Mouse (Mus musculus) heart, embryonic 10.5 days (tissue): ENCODE measurements at regions not wholly inside any gene's neighbourhood (a gene's known extent, or its start where the extent isn't known, plus 50 kb on each side); places are given as distances from the start of the nearest gene placed in this dataset.

Experiments
- DNase-seq: peaks from one replicate; pipeline ENCODE4 v3.0.0-alpha.2; 2017; ENCODE audit warnings: low spot score
- H3K27ac ChIP-seq: fragments of 300-500 bp; sonication (generic); 2 replicates; pipeline ENCODE4 v1.5.1; 2016; ENCODE audit warnings: mild to moderate bottlenecking
- H3K27me3 ChIP-seq: fragments of 300-500 bp; sonication (generic); 2 replicates; pipeline ENCODE4 v1.6.1; 2016; ENCODE audit warnings: mild to moderate bottlenecking; ENCODE audit not compliant: poor library complexity, insufficient read depth, severe bottlenecking
- H3K36me3 ChIP-seq: fragments of 300-500 bp; sonication (generic); 2 replicates; pipeline ENCODE4 v1.6.1; 2016; ENCODE audit warnings: mild to moderate bottlenecking, moderate library complexity
- H3K4me1 ChIP-seq: fragments of 300-500 bp; sonication (generic); 2 replicates; pipeline ENCODE4 v1.6.1; 2016; ENCODE audit warnings: mild to moderate bottlenecking
- H3K4me3 ChIP-seq: fragments of 300-500 bp; sonication (generic); 2 replicates; pipeline ENCODE4 v1.5.1; 2016; ENCODE audit warnings: mild to moderate bottlenecking, moderate library complexity
- H3K9me3 ChIP-seq: fragments of 300-500 bp; sonication (generic); 2 replicates; pipeline ENCODE4 v1.6.1; 2016; ENCODE audit warnings: mild to moderate bottlenecking, moderate library complexity
- WGBS: fragments of 180-500 bp; shearing (Covaris S2); methylation state at CpG from one replicate; pipeline ENCODE4 v1.1.7; 2016; 5-methylcytosine and 5-hydroxymethylcytosine counted together

GRCm38 (mm10) chr13:44147841-44148240 is 363.3 kb downstream of the Cd83 start:
- no peaks in the 10 kb centered on the region for H3K36me3 ChIP-seq
- H3K4me3 ChIP-seq: no peak overlapping the region
- DNase-seq: no peak
- H3K4me1 ChIP-seq: 0 out of 2 replicates have a peak, but pooled peaks cover 1% of the 10 kb centered on the region
- 0 out of 2 replicates have a peak, but pooled peaks cover 8% of the 10 kb centered on the region for H3K27me3 ChIP-seq
- 0 out of 2 replicates have a peak, but pooled peaks cover 5% of the 10 kb centered on the region for H3K9me3 ChIP-seq
- no peak overlapping the region for H3K27ac ChIP-seq
- 75% methylated on average over 5 of the region's 5 CpGs for WGBS

- Histone ChIP-seq H3K4me3 (no peak overlapping the region), H3K36me3 (no peaks in the 10 kb centered on the region), H3K9me3 (peaks cover 7% of the 10 kb centered on the region; the same call in 1 of the 2 replicates), H3K27me3 (0 out of 2 replicates have a peak, but pooled peaks cover 8% of the 10 kb centered on the region), H3K4me1 (0 out of 2 replicates have a peak, but pooled peaks cover 6% of the 10 kb centered on the region), H3K27ac (no peak overlapping the region)
- DNase-seq: no peak
- 78% methylated on average over 3 of the region's 3 CpGs for WGBS
These were observed 364.9 kb downstream of the Cd83 start for GRCm38 (mm10) chr13:44149499-44149898.

- WGBS: 74% methylated on average over 6 of the region's 6 CpGs
- Histone ChIP-seq H3K27ac (no peak overlapping the region), H3K4me1 (0 out of 2 replicates have a peak, but pooled peaks cover 6% of the 10 kb centered on the region), H3K36me3 (no peaks in the 10 kb centered on the region), H3K9me3 (peaks cover 4% of the 10 kb centered on the region; the same call in 1 of the 2 replicates), H3K27me3 (0 out of 2 replicates have a peak, but pooled peaks cover 8% of the 10 kb centered on the region), H3K4me3 (no peak overlapping the region)
- DNase-seq: no peak
These were observed 367.0 kb downstream of the Cd83 start for GRCm38 (mm10) chr13:44151526-44151925.

GRCm38 (mm10) chr13:44152806-44153613 is 368.4 kb downstream of the Cd83 start:
- Histone ChIP-seq H3K27ac (0 out of 2 replicates have a peak overlapping the region, but pooled peaks have one; percentile 52), H3K4me3 (no peak overlapping the region), H3K36me3 (no peaks in the 10 kb centered on the region), H3K9me3 (peaks cover 4% of the 10 kb centered on the region; the same call in 1 of the 2 replicates), H3K4me1 (0 out of 2 replicates have a peak, but pooled peaks cover 6% of the 10 kb centered on the region), H3K27me3 (0 out of 2 replicates have a peak, but pooled peaks cover 8% of the 10 kb centered on the region)
- DNase-seq: no peak
- WGBS: 57% methylated on average over 10 of the region's 10 CpGs

- 0 out of 2 replicates have a peak, but pooled peaks cover 8% of the 10 kb centered on the region for H3K27me3 ChIP-seq
- H3K27ac ChIP-seq: no peak overlapping the region
- H3K9me3 ChIP-seq: peaks cover 4% of the 10 kb centered on the region; the same call in 1 of the 2 replicates
- H3K4me3 ChIP-seq: no peak overlapping the region
- DNase-seq: no peak
- H3K4me1 ChIP-seq: 0 out of 2 replicates have a peak, but pooled peaks cover 6% of the 10 kb centered on the region
- H3K36me3 ChIP-seq: no peaks in the 10 kb centered on the region
- 85% methylated on average over 5 of the region's 5 CpGs for WGBS
These were observed 369.2 kb downstream of the Cd83 start for GRCm38 (mm10) chr13:44153784-44154183.

- peaks cover 4% of the 10 kb centered on the region; the same call in 1 of the 2 replicates for H3K9me3 ChIP-seq
- no peaks in the 10 kb centered on the region for H3K36me3 ChIP-seq
- 84% methylated on average over 4 of the region's 4 CpGs for WGBS
- no peak for DNase-seq
- H3K4me1 ChIP-seq: peaks cover 10% of the 10 kb centered on the region; the same call in 1 of the 2 replicates
- H3K27me3 ChIP-seq: 0 out of 2 replicates have a peak, but pooled peaks cover 3% of the 10 kb centered on the region
- no peak overlapping the region for H3K4me3 ChIP-seq
- H3K27ac ChIP-seq: no peak overlapping the region
These were observed 371.4 kb downstream of the Cd83 start for GRCm38 (mm10) chr13:44155956-44156355.

- H3K27ac ChIP-seq: no peak overlapping the region
- no peak for DNase-seq
- peaks cover 10% of the 10 kb centered on the region; the same call in 1 of the 2 replicates for H3K4me1 ChIP-seq
- H3K27me3 ChIP-seq: no peaks in the 10 kb centered on the region
- H3K4me3 ChIP-seq: no peak overlapping the region
- no peaks in the 10 kb centered on the region for H3K36me3 ChIP-seq
- WGBS: 56% methylated on average over 3 of the region's 3 CpGs
- H3K9me3 ChIP-seq: peaks cover 4% of the 10 kb centered on the region; the same call in 1 of the 2 replicates
These were observed 372.0 kb downstream of the Cd83 start for GRCm38 (mm10) chr13:44156546-44156945.

GRCm38 (mm10) chr13:44157236-44157635 is 372.7 kb downstream of the Cd83 start:
- Histone ChIP-seq H3K4me1 (peaks cover 10% of the 10 kb centered on the region; the same call in 1 of the 2 replicates), H3K4me3 (no peak overlapping the region), H3K36me3 (no peaks in the 10 kb centered on the region), H3K9me3 (peaks cover 4% of the 10 kb centered on the region; the same call in 1 of the 2 replicates), H3K27me3 (no peaks in the 10 kb centered on the region), H3K27ac (no peak overlapping the region)
- WGBS: 77% methylated on average over 4 of the region's 4 CpGs
- DNase-seq: no peak

- Histone ChIP-seq H3K27ac (no peak overlapping the region), H3K4me3 (no peak overlapping the region), H3K27me3 (no peaks in the 10 kb centered on the region), H3K9me3 (peaks cover 4% of the 10 kb centered on the region; the same call in 1 of the 2 replicates), H3K36me3 (no peaks in the 10 kb centered on the region), H3K4me1 (peaks cover 4% of the 10 kb centered on the region; the same call in 1 of the 2 replicates)
- 75% methylated on average over 6 of the region's 6 CpGs for WGBS
- DNase-seq: no peak
These were observed 373.8 kb downstream of the Cd83 start for GRCm38 (mm10) chr13:44158364-44158763.

GRCm38 (mm10) chr13:44159346-44159745 is 374.8 kb downstream of the Cd83 start:
- WGBS: 70% methylated on average over 2 of the region's 2 CpGs
- Histone ChIP-seq H3K4me1 (peaks cover 4% of the 10 kb centered on the region; the same call in 1 of the 2 replicates), H3K27ac (no peak overlapping the region)

GRCm38 (mm10) chr13:44164746-44165145 is 380.2 kb downstream of the Cd83 start:
- no peaks in the 10 kb centered on the region for H3K9me3 ChIP-seq
- no peak for DNase-seq
- peaks cover 6% of the 10 kb centered on the region; the same call in 1 of the 2 replicates for H3K4me1 ChIP-seq
- no peaks in the 10 kb centered on the region for H3K27me3 ChIP-seq
- no peaks in the 10 kb centered on the region for H3K36me3 ChIP-seq
- no peak overlapping the region for H3K27ac ChIP-seq
- no peak overlapping the region for H3K4me3 ChIP-seq

More at GRCm38 (mm10) chr13:44159346-44159745, 374.8 kb downstream of the Cd83 start:
- DNase-seq: no peak
- no peak overlapping the region for H3K4me3 ChIP-seq
- no peaks in the 10 kb centered on the region for H3K27me3 ChIP-seq
- no peaks in the 10 kb centered on the region for H3K9me3 ChIP-seq
- H3K36me3 ChIP-seq: no peaks in the 10 kb centered on the region

GRCm38 (mm10) chr13:44167186-44167585 is 382.6 kb downstream of the Cd83 start:
- H3K27me3 ChIP-seq: no peaks in the 10 kb centered on the region
- WGBS: 45% methylated on average over 9 of the region's 9 CpGs
- H3K27ac ChIP-seq: no peak overlapping the region
- no peaks in the 10 kb centered on the region for H3K9me3 ChIP-seq
- peaks cover 6% of the 10 kb centered on the region; the same call in 1 of the 2 replicates for H3K4me1 ChIP-seq
- DNase-seq: no peak
- H3K4me3 ChIP-seq: no peak overlapping the region
- no peaks in the 10 kb centered on the region for H3K36me3 ChIP-seq

- 63% methylated on average over 5 of the region's 5 CpGs for WGBS
- Histone ChIP-seq H3K4me3 (no peak overlapping the region), H3K4me1 (peaks cover 6% of the 10 kb centered on the region; the same call in 1 of the 2 replicates), H3K36me3 (no peaks in the 10 kb centered on the region), H3K27me3 (no peaks in the 10 kb centered on the region), H3K9me3 (no peaks in the 10 kb centered on the region), H3K27ac (no peak overlapping the region)
- DNase-seq: no peak
These were observed 383.6 kb downstream of the Cd83 start for GRCm38 (mm10) chr13:44168186-44168585.
